Mouse (Mus musculus) embryonic fibroblast, embryonic 13.5 days (primary cell): ENCODE measurements around the gene Hoxb5.

Source experiments
- CTCF ChIP-seq: IDR thresholded peaks from 2 replicates; pipeline ENCODE4 v1.5.1; 2011; ENCODE audit warnings: mild to moderate bottlenecking, control low read depth, low read length, moderate library complexity, borderline replicate concordance; ENCODE audit not compliant: insufficient read depth
- POLR2A ChIP-seq: IDR thresholded peaks from 2 replicates; pipeline ENCODE4 v1.6.1; 2011; ENCODE audit warnings: low read depth, mild to moderate bottlenecking, control low read depth, low read length, moderate library complexity

GRCm38 (mm10) chr11:96345893-96346806, 43.0 kb downstream of the Hoxb5 start:
- TF ChIP-seq POLR2A (no peak), CTCF (no peak)
